Mouse (Mus musculus): ENCODE results near the gene Tmprss6.

- TF ChIP-seq CTCF (IDR thresholded peaks at IDR 0.05; ENCODE audit: extremely low read depth, insufficient read length, insufficient replicate concordance, low read depth, low read length): no peak
- TF ChIP-seq POLR2A (IDR thresholded peaks at IDR 0.05; ENCODE audit: low read depth, low read length): no peak
Measured at GRCm38 (mm10) chr15:78401345-78401744, 67.1 kb downstream of the Tmprss6 start.

Measured in small intestine, adult 2 months (tissue).